Mouse (Mus musculus) embryo, embryonic 10 days (tissue): ENCODE data around the gene Mindy4.

Experiments
- DNase-seq: peaks from one replicate; pipeline ENCODE4 v3.0.0-alpha.2; 2015; ENCODE audit warnings: low spot score

The Mindy4 gene

GRCm38 (mm10) chr6:55341688-55342087 lies 138.5 kb downstream of the Mindy4 start:
- no peak for DNase-seq

- DNase-seq = no peak
These were observed 139.1 kb downstream of the Mindy4 start for GRCm38 (mm10) chr6:55342328-55342727.

- DNase-seq = no peak
These were observed 140.3 kb downstream of the Mindy4 start for GRCm38 (mm10) chr6:55343446-55343845.

- DNase-seq = no peak
These were observed 141.3 kb downstream of the Mindy4 start for GRCm38 (mm10) chr6:55344291-55345016.

GRCm38 (mm10) chr6:55345264-55345663 lies 142.1 kb downstream of the Mindy4 start:
- DNase-seq = no peak

GRCm38 (mm10) chr6:55346491-55346890 lies 143.3 kb downstream of the Mindy4 start:
- DNase-seq = no peak

- no peak for DNase-seq
These were observed 144.8 kb downstream of the Mindy4 start for GRCm38 (mm10) chr6:55347711-55348571.

- DNase-seq = no peak
These were observed 146.0 kb downstream of the Mindy4 start for GRCm38 (mm10) chr6:55349231-55349630.

GRCm38 (mm10) chr6:55350383-55350952 lies 147.3 kb downstream of the Mindy4 start:
- DNase-seq = no peak

GRCm38 (mm10) chr6:55351712-55352111 lies 148.5 kb downstream of the Mindy4 start:
- no peak for DNase-seq

GRCm38 (mm10) chr6:55353711-55354445 lies 150.7 kb downstream of the Mindy4 start:
- no peak for DNase-seq

GRCm38 (mm10) chr6:55354456-55355117 lies 151.4 kb downstream of the Mindy4 start:
- no peak for DNase-seq

- DNase-seq = no peak
These were observed 152.4 kb downstream of the Mindy4 start for GRCm38 (mm10) chr6:55355575-55355974.

- DNase-seq = no peak
These were observed 153.0 kb downstream of the Mindy4 start for GRCm38 (mm10) chr6:55356017-55356703.

- DNase-seq = no peak
These were observed 153.9 kb downstream of the Mindy4 start for GRCm38 (mm10) chr6:55356976-55357635.

- DNase-seq = no peak
These were observed 154.5 kb downstream of the Mindy4 start for GRCm38 (mm10) chr6:55357636-55358031.

- peak; percentile 67 for DNase-seq
These were observed 155.6 kb downstream of the Mindy4 start for GRCm38 (mm10) chr6:55358731-55359143.

GRCm38 (mm10) chr6:55362663-55363062 lies 159.5 kb downstream of the Mindy4 start:
- no peak for DNase-seq

GRCm38 (mm10) chr6:55367126-55367525 lies 163.9 kb downstream of the Mindy4 start:
- DNase-seq = no peak
